Mouse (Mus musculus): ENCODE data around the gene Ppp2r5d. TPM values are rescaled to one million over a fixed set of nuclear protein-coding genes. Genes with fewer than 3 reads are reported as not detected.

Gene Ppp2r5d
- polyA plus RNA-seq, 1 experiment, result 12.4 TPM

DNA sequence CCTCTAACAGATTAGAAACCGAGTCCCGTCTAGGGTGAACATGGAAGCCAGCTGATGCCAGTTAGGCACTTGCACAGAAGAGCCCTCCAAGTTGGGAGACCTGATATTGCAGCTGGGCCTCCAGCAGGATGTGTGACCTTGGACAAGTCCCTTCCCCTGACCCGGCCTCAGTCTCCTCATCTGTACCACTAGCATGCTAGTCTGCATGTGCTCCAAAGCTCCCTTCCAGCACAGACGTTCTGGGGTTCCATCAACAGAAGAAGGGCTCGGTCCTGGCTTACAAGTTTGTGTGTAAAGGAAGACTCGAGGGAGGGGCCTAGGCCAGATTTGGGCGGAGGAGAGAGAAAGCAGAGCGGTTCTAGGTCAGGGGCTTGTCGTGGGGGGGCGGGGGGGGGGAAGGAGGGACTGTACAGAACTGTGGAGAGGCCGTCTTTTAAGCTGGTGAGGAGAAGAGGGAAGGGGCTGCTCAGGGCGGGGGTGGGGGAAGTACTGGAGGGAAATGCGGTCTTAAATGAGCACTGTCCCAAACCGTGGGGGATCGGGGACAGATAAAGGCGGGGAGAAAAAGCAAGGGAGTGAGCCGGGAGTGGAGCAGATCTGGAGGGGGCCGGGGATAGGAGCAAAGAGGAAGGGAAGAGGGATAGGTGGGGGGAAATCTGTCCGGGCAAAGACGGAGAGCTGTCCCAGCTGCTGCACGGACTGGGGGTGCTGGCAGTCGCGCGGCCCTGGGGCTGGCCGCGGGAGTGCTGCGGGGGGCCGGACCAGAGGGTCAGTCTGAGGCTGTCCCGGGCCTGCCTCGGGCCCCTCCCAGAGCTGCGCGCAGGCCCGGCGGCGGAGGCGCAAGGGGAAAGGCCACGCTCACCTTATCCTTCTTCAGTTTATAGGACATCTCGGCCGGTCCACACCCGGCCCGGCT is 682 bp downstream of the Ppp2r5d start:
- Histone ChIP-seq H3K4me3 (ENCODE audit: control insufficient read depth, low read depth, low read length) (peak overlapping the region; percentile 88), H3K27ac (ENCODE audit: control insufficient read depth, insufficient read depth, low read depth, low read length) (peak overlapping the region; percentile 1; the same call in 1 of the 2 replicates), H3K36me3 (ENCODE audit: control insufficient read depth, insufficient read depth, low read length) (no peaks in the 10 kb centered on the region), H3K27me3 (ENCODE audit: control insufficient read depth, insufficient read depth, low read length) (no peaks in the 10 kb centered on the region), H3K4me1 (ENCODE audit: control insufficient read depth, insufficient read depth, low read length) (peaks cover 11% of the 10 kb centered on the region)
- TF ChIP-seq CTCF (IDR thresholded peaks at IDR 0.05; ENCODE audit: control insufficient read depth, insufficient read depth, insufficient replicate concordance, low read depth, low read length) (no peak), POLR2A (IDR thresholded peaks at IDR 0.05; ENCODE audit: control insufficient read depth, low read depth, low read length) (no peak)

DNA sequence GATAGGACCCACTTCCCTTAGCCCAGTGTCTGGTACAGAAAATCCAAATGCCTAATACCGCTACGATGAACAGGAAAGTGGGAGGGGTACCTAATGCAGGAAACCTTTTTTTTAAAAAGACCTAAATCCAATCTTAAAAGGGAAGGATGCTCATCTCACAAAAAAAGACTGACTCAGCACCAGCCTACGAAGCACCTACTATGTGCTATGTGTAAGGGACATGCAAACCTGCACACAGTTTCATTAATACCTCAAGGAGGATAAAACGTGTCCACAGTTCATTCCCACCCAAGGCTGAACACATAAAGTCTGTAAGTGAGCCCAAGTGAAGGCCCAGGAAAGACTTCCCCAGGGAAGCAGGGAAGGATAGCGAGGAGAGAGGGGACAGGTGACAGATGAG is 2.4 kb downstream of the Ppp2r5d start:
- Histone ChIP-seq H3K27ac (ENCODE audit: control insufficient read depth, insufficient read depth, low read depth, low read length) (no peak overlapping the region), H3K36me3 (ENCODE audit: control insufficient read depth, insufficient read depth, low read length) (no peaks in the 10 kb centered on the region), H3K27me3 (ENCODE audit: control insufficient read depth, insufficient read depth, low read length) (no peaks in the 10 kb centered on the region), H3K4me3 (ENCODE audit: control insufficient read depth, low read depth, low read length) (no peak overlapping the region), H3K4me1 (ENCODE audit: control insufficient read depth, insufficient read depth, low read length) (peaks cover 11% of the 10 kb centered on the region)
- TF ChIP-seq CTCF (IDR thresholded peaks at IDR 0.05; ENCODE audit: control insufficient read depth, insufficient read depth, insufficient replicate concordance, low read depth, low read length) (no peak), POLR2A (IDR thresholded peaks at IDR 0.05; ENCODE audit: control insufficient read depth, low read depth, low read length) (no peak)

DNA sequence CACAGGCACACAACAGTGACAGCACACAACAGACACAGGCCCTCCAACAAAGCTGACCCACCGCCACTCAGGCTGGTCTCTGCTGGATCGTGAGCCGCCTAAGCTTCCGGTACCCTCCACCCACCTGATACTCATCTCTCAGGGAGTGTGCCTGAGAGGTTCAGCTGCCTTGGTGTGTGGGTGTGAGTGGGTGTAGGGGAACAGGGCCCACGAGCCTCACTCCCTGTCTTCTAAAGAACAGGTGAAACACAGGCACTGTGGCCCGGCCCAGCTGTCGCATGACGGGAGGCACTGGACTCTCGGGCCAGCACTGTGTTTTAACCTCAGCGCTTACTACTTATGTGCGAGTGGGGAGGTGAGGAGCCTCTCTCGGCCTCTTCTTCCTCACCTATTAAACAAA is 2.8 kb downstream of the Ppp2r5d start:
- Histone ChIP-seq H3K27ac (ENCODE audit: control insufficient read depth, insufficient read depth, low read depth, low read length) (no peak overlapping the region), H3K36me3 (ENCODE audit: control insufficient read depth, insufficient read depth, low read length) (no peaks in the 10 kb centered on the region), H3K4me3 (ENCODE audit: control insufficient read depth, low read depth, low read length) (no peak overlapping the region), H3K27me3 (ENCODE audit: control insufficient read depth, insufficient read depth, low read length) (no peaks in the 10 kb centered on the region), H3K4me1 (ENCODE audit: control insufficient read depth, insufficient read depth, low read length) (peaks cover 11% of the 10 kb centered on the region)
- TF ChIP-seq CTCF (IDR thresholded peaks at IDR 0.05; ENCODE audit: control insufficient read depth, insufficient read depth, insufficient replicate concordance, low read depth, low read length) (no peak), POLR2A (IDR thresholded peaks at IDR 0.05; ENCODE audit: control insufficient read depth, low read depth, low read length) (no peak)

DNA sequence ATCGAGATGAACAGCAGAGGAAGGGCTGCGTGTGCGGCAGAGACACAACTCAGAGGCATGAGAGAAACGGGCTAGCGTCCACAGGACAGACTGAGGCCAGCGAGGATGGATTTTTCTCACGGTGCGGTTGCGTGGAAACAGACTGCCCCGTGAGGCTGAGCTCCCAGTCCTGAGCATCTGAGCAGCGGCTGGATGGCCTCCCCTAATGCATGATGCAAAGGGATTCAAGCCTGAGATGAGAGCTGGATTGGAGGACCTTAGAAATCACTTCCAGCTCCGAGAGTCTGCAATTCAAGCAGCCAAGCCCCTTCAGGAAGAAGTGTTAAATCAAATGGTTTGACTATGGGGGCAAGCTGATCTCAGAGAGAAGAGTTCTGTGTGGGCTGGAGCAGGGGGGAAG is 3.4 kb downstream of the Ppp2r5d start:
- Histone ChIP-seq H3K4me3 (ENCODE audit: control insufficient read depth, low read depth, low read length) (no peak overlapping the region), H3K36me3 (ENCODE audit: control insufficient read depth, insufficient read depth, low read length) (no peaks in the 10 kb centered on the region), H3K4me1 (ENCODE audit: control insufficient read depth, insufficient read depth, low read length) (peaks cover 11% of the 10 kb centered on the region), H3K27me3 (ENCODE audit: control insufficient read depth, insufficient read depth, low read length) (no peaks in the 10 kb centered on the region), H3K27ac (ENCODE audit: control insufficient read depth, insufficient read depth, low read depth, low read length) (no peak overlapping the region)
- TF ChIP-seq CTCF (IDR thresholded peaks at IDR 0.05; ENCODE audit: control insufficient read depth, insufficient read depth, insufficient replicate concordance, low read depth, low read length) (no peak), POLR2A (IDR thresholded peaks at IDR 0.05; ENCODE audit: control insufficient read depth, low read depth, low read length) (no peak)

DNA sequence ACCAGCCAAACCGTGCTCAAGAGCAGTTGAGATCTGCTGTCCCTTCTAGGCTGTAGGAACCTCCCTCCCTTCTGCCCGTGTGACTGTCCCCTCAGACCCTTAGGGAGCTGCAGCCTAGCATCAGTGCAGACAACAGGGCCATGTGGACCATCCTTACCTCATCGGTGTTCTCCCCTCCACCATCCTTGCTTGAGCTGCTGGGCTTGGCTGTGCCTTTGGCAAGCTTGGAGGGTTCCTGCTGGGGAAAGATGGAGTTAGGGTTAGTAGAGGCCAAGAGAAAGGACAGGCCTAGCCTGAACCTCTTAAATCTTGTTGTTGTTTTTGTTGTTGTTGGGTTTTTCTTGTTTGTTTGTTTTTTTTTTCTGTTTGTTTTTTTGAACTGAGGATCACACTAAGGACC is 5.0 kb downstream of the Ppp2r5d start:
- Histone ChIP-seq H3K4me1 (ENCODE audit: control insufficient read depth, insufficient read depth, low read length) (peaks cover 7% of the 10 kb centered on the region), H3K4me3 (ENCODE audit: control insufficient read depth, low read depth, low read length) (no peak overlapping the region), H3K36me3 (ENCODE audit: control insufficient read depth, insufficient read depth, low read length) (no peaks in the 10 kb centered on the region), H3K27ac (ENCODE audit: control insufficient read depth, insufficient read depth, low read depth, low read length) (no peak overlapping the region), H3K27me3 (ENCODE audit: control insufficient read depth, insufficient read depth, low read length) (no peaks in the 10 kb centered on the region)
- no peak for TF ChIP-seq CTCF (IDR thresholded peaks at IDR 0.05; ENCODE audit: control insufficient read depth, insufficient read depth, insufficient replicate concordance, low read depth, low read length)
- TF ChIP-seq POLR2A (IDR thresholded peaks at IDR 0.05; ENCODE audit: control insufficient read depth, low read depth, low read length), result no peak

DNA sequence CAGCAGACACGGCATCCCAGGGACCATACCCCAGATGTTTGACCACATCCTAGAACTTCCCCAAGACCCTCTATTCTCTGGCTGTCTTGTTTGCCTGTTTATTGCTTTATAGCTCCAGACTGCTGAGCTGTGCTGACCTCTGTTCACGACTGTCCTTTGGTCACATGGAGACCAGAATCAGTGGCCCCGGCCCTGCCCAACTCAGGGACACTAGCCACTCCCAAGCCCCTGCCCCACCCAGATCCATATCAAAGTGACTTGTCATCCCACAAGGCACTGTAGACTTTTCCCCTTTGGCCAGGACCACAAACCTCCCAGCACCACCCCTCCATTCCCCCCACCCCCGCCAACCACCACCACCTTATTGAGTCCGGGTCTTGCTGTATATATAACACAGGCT is 5.7 kb downstream of the Ppp2r5d start:
- Histone ChIP-seq H3K4me1 (ENCODE audit: control insufficient read depth, insufficient read depth, low read length) (peaks cover 3% of the 10 kb centered on the region), H3K36me3 (ENCODE audit: control insufficient read depth, insufficient read depth, low read length) (no peaks in the 10 kb centered on the region), H3K27me3 (ENCODE audit: control insufficient read depth, insufficient read depth, low read length) (no peaks in the 10 kb centered on the region), H3K27ac (ENCODE audit: control insufficient read depth, insufficient read depth, low read depth, low read length) (no peak overlapping the region), H3K4me3 (ENCODE audit: control insufficient read depth, low read depth, low read length) (no peak overlapping the region)
- TF ChIP-seq CTCF (IDR thresholded peaks at IDR 0.05; ENCODE audit: control insufficient read depth, insufficient read depth, insufficient replicate concordance, low read depth, low read length), result no peak
- TF ChIP-seq POLR2A (IDR thresholded peaks at IDR 0.05; ENCODE audit: control insufficient read depth, low read depth, low read length), result no peak

DNA sequence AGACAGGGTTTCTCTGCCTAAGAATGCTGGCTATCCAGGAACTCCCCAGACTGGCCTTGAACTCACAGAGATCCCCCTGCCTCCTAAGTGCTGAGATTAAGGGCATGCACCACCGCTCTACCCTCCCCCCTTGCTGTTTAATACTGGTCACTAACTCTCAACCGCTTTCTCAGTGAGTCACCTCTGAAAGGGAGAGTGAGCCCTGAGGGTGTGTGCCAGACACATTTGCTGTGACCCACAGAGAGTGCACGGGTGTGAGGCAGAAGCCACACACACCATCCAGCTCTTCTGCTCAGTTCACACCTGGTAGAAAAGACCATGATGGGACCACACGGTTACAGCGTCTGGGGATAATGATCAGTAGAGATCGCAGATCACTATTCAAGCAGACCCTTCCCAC is 6.4 kb downstream of the Ppp2r5d start:
- TF ChIP-seq POLR2A (IDR thresholded peaks at IDR 0.05; ENCODE audit: control insufficient read depth, low read depth, low read length) (no peak), CTCF (IDR thresholded peaks at IDR 0.05; ENCODE audit: control insufficient read depth, insufficient read depth, insufficient replicate concordance, low read depth, low read length) (no peak)
- H3K27ac ChIP-seq (ENCODE audit: control insufficient read depth, insufficient read depth, low read depth, low read length), result no peak overlapping the region

More for the DNA sequence above, 6.4 kb downstream of the Ppp2r5d start:
- H3K36me3 ChIP-seq (ENCODE audit: control insufficient read depth, insufficient read depth, low read length), result no peaks in the 10 kb centered on the region
- no peak overlapping the region for H3K4me3 ChIP-seq (ENCODE audit: control insufficient read depth, low read depth, low read length)
- H3K4me1 ChIP-seq (ENCODE audit: control insufficient read depth, insufficient read depth, low read length), result no peaks in the 10 kb centered on the region
- no peaks in the 10 kb centered on the region for H3K27me3 ChIP-seq (ENCODE audit: control insufficient read depth, insufficient read depth, low read length)
